Mouse (Mus musculus): ENCODE measurements around the gene Pole4. TPM values are rescaled to one million over a fixed set of nuclear protein-coding genes. Genes with fewer than 3 reads are reported as not detected.

Gene Pole4
- polyA plus RNA-seq, 1 experiment from 2014 or later: 50.5 TPM

Other genes starting within 250 kb of the Pole4 start
- 4.7 and 5.2 TPM in 2 replicates for gene Hk2, start 69.1 kb upstream of the Pole4 start, polyA plus RNA-seq (2015; fragmentation: Nextera tagmentation; extraction: Ambion mirVana)
- 0.06 and 0.10 TPM in 2 replicates for gene Sema4f, start 234.4 kb upstream of the Pole4 start, polyA plus RNA-seq (2015; fragmentation: Nextera tagmentation; extraction: Ambion mirVana)
- 11.0 and 12.3 TPM in 2 replicates for gene M1ap, start 241.5 kb upstream of the Pole4 start, polyA plus RNA-seq (2015; fragmentation: Nextera tagmentation; extraction: Ambion mirVana)

All from liver, embryonic 15.5 days (tissue).